Mouse (Mus musculus) CH12.LX (cell line): ENCODE measurements around the gene Gsx2. TPM values are rescaled to one million over a fixed set of nuclear protein-coding genes. Genes with fewer than 3 reads are reported as not detected.

Source experiments
- DNase-seq: peaks from one replicate; pipeline ENCODE4 v3.0.0-alpha.2; 2013; ENCODE audit errors: extremely low read depth
- H3K27ac ChIP-seq: 2 replicates; pipeline ENCODE4 v1.5.1; 2012; ENCODE audit warnings: low read depth, mild to moderate bottlenecking, control low read depth, moderate library complexity; ENCODE audit not compliant: insufficient read depth
- H3K27me3 ChIP-seq: replicated peaks from 2 replicates; pipeline ENCODE3; 2012; ENCODE audit warnings: inconsistent platforms
- H3K36me3 ChIP-seq, 2 experiments: replicated peaks in 1 of 2; 2 replicates each; pipeline versions ENCODE3 to v1.6.1; 2012; ENCODE audit warnings: inconsistent platforms in 1 of 2, low read length in 1 of 2, mild to moderate bottlenecking in 1 of 2, mixed read lengths in 1 of 2, moderate library complexity in 1 of 2; ENCODE audit not compliant: control insufficient read depth in 1 of 2, insufficient read depth in 1 of 2
- H3K4me1 ChIP-seq, 2 experiments: 2 replicates each; pipeline ENCODE4 v1.6.1; 2012; ENCODE audit warnings: inconsistent platforms in 1 of 2, moderate library complexity in 1 of 2; ENCODE audit not compliant: insufficient read depth in 2 of 2, control insufficient read depth in 1 of 2
- H3K4me2 ChIP-seq: 2 replicates; pipeline ENCODE4 v1.6.1; 2012; ENCODE audit warnings: low read depth, mild to moderate bottlenecking, control low read depth; ENCODE audit not compliant: poor library complexity, insufficient read depth, severe bottlenecking
- H3K4me3 ChIP-seq, 3 experiments: fragments of 150-350 bp in 1 of 3; sonication (generic) in 1 of 3; replicated peaks in 1 of 3; 2 replicates each; pipeline versions ENCODE3 to v1.5.1; 2011 to 2012; ENCODE audit warnings: low read depth in 2 of 3, low read length in 2 of 3, mild to moderate bottlenecking in 2 of 3, moderate library complexity in 2 of 3, control low read depth in 1 of 3, improper control_type of control experiment in 1 of 3, inconsistent platforms in 1 of 3, mixed read lengths in 1 of 3; ENCODE audit not compliant: poor library complexity in 1 of 3
- H3K79me2 ChIP-seq: replicated peaks from 2 replicates; pipeline ENCODE4 v1.6.1; 2012; ENCODE audit warnings: mild to moderate bottlenecking, moderate library complexity; ENCODE audit not compliant: control insufficient read depth, poor library complexity, insufficient read depth, severe bottlenecking; ENCODE audit errors: extremely low read depth
- H3K9ac ChIP-seq: 2 replicates; pipeline ENCODE4 v1.6.1; 2012; ENCODE audit warnings: low read depth, mild to moderate bottlenecking, control low read depth, moderate library complexity; ENCODE audit not compliant: insufficient read depth
- H3K9me3 ChIP-seq: replicated peaks from 2 replicates; pipeline ENCODE3; 2012; ENCODE audit warnings: low read length, inconsistent platforms, mixed read lengths
- CHD1 ChIP-seq: IDR thresholded peaks from 2 replicates; pipeline ENCODE4 v1.6.1; 2012; ENCODE audit warnings: low read depth, low read length, improper control_type of control experiment, inconsistent platforms
- CHD2 ChIP-seq: IDR thresholded peaks from 2 replicates; pipeline ENCODE4 v1.6.1; 2011; ENCODE audit warnings: low read length, improper control_type of control experiment
- CTCF ChIP-seq, 2 experiments: IDR thresholded peaks in 1 of 2; conservative IDR thresholded peaks in 1 of 2; 2 replicates each; pipeline ENCODE4 v1.5.1; 2011 to 2012; ENCODE audit warnings: low read depth in 2 of 2, low read length in 2 of 2, improper control_type of control experiment in 1 of 2, inconsistent platforms in 1 of 2, mild to moderate bottlenecking in 1 of 2, moderate library complexity in 1 of 2
- E2F4 ChIP-seq: IDR thresholded peaks from 2 replicates; pipeline ENCODE4 v1.6.1; 2011; ENCODE audit warnings: low read depth, low read length, improper control_type of control experiment; ENCODE audit not compliant: insufficient replicate concordance
- EP300 ChIP-seq: IDR thresholded peaks from 2 replicates; pipeline ENCODE4 v1.6.1; 2011; ENCODE audit warnings: low read length, improper control_type of control experiment
- ETS1 ChIP-seq: conservative IDR thresholded peaks from 2 replicates; pipeline ENCODE4 v1.6.1; 2012; ENCODE audit warnings: low read depth, mild to moderate bottlenecking, inconsistent platforms, low read length, improper control_type of control experiment, moderate library complexity
- JUN ChIP-seq: IDR thresholded peaks from 2 replicates; pipeline ENCODE4 v1.6.1; 2011; ENCODE audit warnings: low read depth, mild to moderate bottlenecking, low read length, improper control_type of control experiment, moderate library complexity; ENCODE audit not compliant: insufficient read depth
- JUND ChIP-seq: conservative IDR thresholded peaks from 2 replicates; pipeline ENCODE4 v1.6.1; 2011; ENCODE audit warnings: low read depth, low read length, improper control_type of control experiment
- KAT2A ChIP-seq: IDR thresholded peaks from 2 replicates; pipeline ENCODE4 v1.6.1; 2012; ENCODE audit warnings: low read length, improper control_type of control experiment, inconsistent platforms; ENCODE audit not compliant: insufficient replicate concordance
- MAFK ChIP-seq: IDR thresholded peaks from 2 replicates; pipeline ENCODE4 v1.6.1; 2011; ENCODE audit warnings: low read length, improper control_type of control experiment; ENCODE audit not compliant: insufficient replicate concordance
- MAZ ChIP-seq: IDR thresholded peaks from 2 replicates; pipeline ENCODE4 v1.6.1; 2012; ENCODE audit warnings: low read depth, mild to moderate bottlenecking, inconsistent platforms, low read length, improper control_type of control experiment, moderate library complexity
- MEF2A ChIP-seq: IDR thresholded peaks from 2 replicates; pipeline ENCODE4 v1.6.1; 2014; ENCODE audit warnings: low read depth, mild to moderate bottlenecking, inconsistent platforms, low read length, improper control_type of control experiment, borderline replicate concordance
- MXI1 ChIP-seq: IDR thresholded peaks from 2 replicates; pipeline ENCODE4 v1.6.1; 2011; ENCODE audit warnings: mild to moderate bottlenecking, low read depth, low read length, improper control_type of control experiment
- NELFE ChIP-seq: IDR thresholded peaks from 2 replicates; pipeline ENCODE4 v1.6.1; 2011; ENCODE audit warnings: low read depth, low read length, improper control_type of control experiment
- NRF1 ChIP-seq: IDR thresholded peaks from 2 replicates; pipeline ENCODE4 v1.6.1; 2014; ENCODE audit warnings: low read depth, mild to moderate bottlenecking, inconsistent platforms, low read length, improper control_type of control experiment, moderate library complexity
- PAX5 ChIP-seq: IDR thresholded peaks from 2 replicates; pipeline ENCODE4 v1.6.1; 2012; ENCODE audit warnings: low read length, inconsistent platforms, mixed read lengths
- SIN3A ChIP-seq: IDR thresholded peaks from 2 replicates; pipeline ENCODE4 v1.6.1; 2012; ENCODE audit warnings: low read length, improper control_type of control experiment, inconsistent platforms
- TBP ChIP-seq: conservative IDR thresholded peaks from 2 replicates; pipeline ENCODE4 v1.6.1; 2011; ENCODE audit warnings: low read depth, low read length, improper control_type of control experiment
- TCF12 ChIP-seq: IDR thresholded peaks from 2 replicates; pipeline ENCODE4 v1.6.1; 2014; ENCODE audit warnings: low read depth, mild to moderate bottlenecking, inconsistent platforms, low read length, improper control_type of control experiment
- UBTF ChIP-seq: IDR thresholded peaks from 2 replicates; pipeline ENCODE4 v1.6.1; 2012; ENCODE audit warnings: low read depth, mild to moderate bottlenecking, inconsistent platforms, low read length, improper control_type of control experiment, moderate library complexity
- ZC3H11A ChIP-seq: IDR thresholded peaks from 2 replicates; pipeline ENCODE4 v1.6.1; 2012; ENCODE audit warnings: low read depth, mild to moderate bottlenecking, inconsistent platforms, low read length, improper control_type of control experiment
- dilution Hi-C: fragments of 300-500 bp; cut with MboI; formaldehyde crosslinking; loops from 2 replicates; pipeline ENCODE4 v1.14.3; 2020; ENCODE audit warnings: low sequenced_read_pairs; ENCODE audit not compliant: extremely low pct_unique_long_range_greater_than_20kb, extremely low pct_ligation_motif_present
- in situ Hi-C: fragments of 300-500 bp; cut with MboI; formaldehyde crosslinking; loops from 3 replicates; pipeline ENCODE4 v1.14.3; 2019; ENCODE audit warnings: low sequenced_read_pairs, low pct_ligation_motif_present, low pct_unique_long_range_greater_than_20kb, mixed read lengths
- polyA plus RNA-seq: library from polyadenylated mRNA; unstranded; fragments of >175 nt; gene quantifications from 2 replicates; pipeline ENCODE4 v1.2.1, GENCODE M21; 2012; ENCODE audit warnings: low read depth; ENCODE audit not compliant: insufficient read length
- total RNA-seq, 2 experiments: library from RNA; depleted of rRNA; stranded (reverse); fragments of 300-350 nt in 1 of 2; fragments of >200 nt in 1 of 2; gene quantifications; 2 replicates each; pipeline ENCODE4 v1.2.3; 2012 to 2014

The Gsx2 gene
- total and polyA plus RNA-seq, 3 experiments: not detected

- Histone ChIP-seq H3K79me2 (no peaks in the 10 kb centered on the region), H3K4me1 (peaks cover 4 to 7% of the 10 kb centered on the region in 2 experiments; a peak in 3 of 4 replicates), H3K4me2 (peak overlapping the region; percentile 89), H3K9ac (no peak overlapping the region), H3K27ac (no peak overlapping the region), H3K4me3 (no peak overlapping the region), H3K9me3 (no peaks in the 10 kb centered on the region), H3K36me3 (no peaks in the 10 kb centered on the region), H3K27me3 (no peaks in the 10 kb centered on the region)
- TF ChIP-seq NELFE (no peak), NRF1 (no peak), CHD2 (no peak), TBP (no peak), MEF2A (no peak), KAT2A (no peak), ZC3H11A (no peak), SIN3A (no peak), PAX5 (no peak)
- dilution Hi-C loops: no loop called here
- in situ Hi-C loops: no loop called here
- no peak for DNase-seq
These were observed 8.4 kb downstream of the Gsx2 start for GRCm38 (mm10) chr5:75083591-75084392.

- Histone ChIP-seq H3K4me3 (no peak overlapping the region), H3K36me3 (no peaks in the 10 kb centered on the region), H3K9ac (no peak overlapping the region), H3K27ac (no peak overlapping the region), H3K4me1 (peaks cover 2 to 4% of the 10 kb centered on the region in 2 experiments; a peak in 3 of 4 replicates), H3K79me2 (no peaks in the 10 kb centered on the region), H3K27me3 (no peaks in the 10 kb centered on the region), H3K9me3 (no peaks in the 10 kb centered on the region), H3K4me2 (peak overlapping the region; percentile 89)
- no peak for DNase-seq
- dilution Hi-C loops: no loop called here
- in situ Hi-C loops: no loop called here
- TF ChIP-seq NRF1 (no peak), CHD1 (no peak), E2F4 (no peak), JUND (no peak), TCF12 (no peak), MAZ (no peak), CHD2 (no peak), EP300 (no peak), UBTF (no peak), MXI1 (no peak), MAFK (no peak), CTCF (conservative IDR thresholded peaks at IDR 0.05 in 1 of 2, IDR thresholded peaks at IDR 0.05 in 1 of 2; ENCODE audit: low read depth in 2 of 2, low read length in 2 of 2) (no peak), JUN (no peak), ETS1 (no peak)
These were observed 9.0 kb downstream of the Gsx2 start for GRCm38 (mm10) chr5:75084393-75084870.
